Mouse (Mus musculus) ES-E14 (cell line): ENCODE measurements around the gene Rab34.

ENCODE experiments used
- CHD2 ChIP-seq: IDR thresholded peaks from 2 replicates; pipeline ENCODE4 v1.6.1; 2014; ENCODE audit warnings: mild to moderate bottlenecking, low read depth, low read length, inconsistent platforms
- MAFK ChIP-seq: IDR thresholded peaks from 2 replicates; pipeline ENCODE4 v1.6.1; 2014; ENCODE audit warnings: mild to moderate bottlenecking, low read depth, low read length, inconsistent platforms; ENCODE audit not compliant: insufficient read depth

GRCm38 (mm10) chr11:78170306-78170705, 17.9 kb upstream of the Rab34 start:
- TF ChIP-seq MAFK (no peak), CHD2 (no peak)
